Mouse (Mus musculus) heart, adult 2 months (tissue): Measurements from ENCODE around the gene Zfp354b. TPM values are rescaled to one million over a fixed set of nuclear protein-coding genes. Genes with fewer than 3 reads are reported as not detected.

Experiments
- DNase-seq, 2 experiments: peaks; one replicate each; pipeline ENCODE4 v3.0.0; 2021
- H3K27ac ChIP-seq: fragments of 200-600 bp; 2 replicates; pipeline ENCODE4 v1.8.1; 2022
- H3K27me3 ChIP-seq: fragments of 200-500 bp; 2 replicates; pipeline ENCODE4 v1.6.1; 2012; ENCODE audit warnings: mild to moderate bottlenecking, low read length, inconsistent platforms, mixed read lengths; ENCODE audit not compliant: control insufficient read depth, insufficient read depth
- H3K36me3 ChIP-seq: fragments of 200-500 bp; 2 replicates; pipeline ENCODE4 v1.6.1; 2012; ENCODE audit warnings: low read length, inconsistent platforms; ENCODE audit not compliant: control insufficient read depth, insufficient read depth
- H3K4me1 ChIP-seq: fragments of 200-500 bp; 2 replicates; pipeline ENCODE4 v1.6.1; 2011; ENCODE audit warnings: low read length; ENCODE audit not compliant: control insufficient read depth, insufficient read depth
- H3K4me3 ChIP-seq: fragments of 200-600 bp; 2 replicates; pipeline ENCODE4 v1.8.1; 2022
- H3K79me2 ChIP-seq: fragments of 200-500 bp; replicated peaks from 2 replicates; pipeline ENCODE4 v1.6.1; 2012; ENCODE audit warnings: mild to moderate bottlenecking, inconsistent platforms, low read length, moderate library complexity, mixed read lengths; ENCODE audit not compliant: control insufficient read depth, insufficient read depth
- H3K9ac ChIP-seq: fragments of 200-500 bp; 2 replicates; pipeline ENCODE4 v1.6.1; 2012; ENCODE audit warnings: low read depth, mild to moderate bottlenecking, control low read depth, inconsistent platforms, low read length, mixed read lengths
- CTCF ChIP-seq: fragments of 200-600 bp; IDR thresholded peaks from 2 replicates; pipeline ENCODE4 v1.8.1; 2022; ENCODE audit warnings: antibody characterized with exemption, mild to moderate bottlenecking, moderate library complexity
- EP300 ChIP-seq: fragments of 200-500 bp; IDR thresholded peaks from 2 replicates; pipeline ENCODE4 v1.6.1; 2011; ENCODE audit warnings: low read depth, low read length, control low read depth; ENCODE audit not compliant: insufficient read depth
- POLR2A ChIP-seq: fragments of 200-500 bp; IDR thresholded peaks from 2 replicates; pipeline ENCODE4 v1.6.1; 2011; ENCODE audit warnings: mild to moderate bottlenecking, low read depth, low read length, control low read depth; ENCODE audit not compliant: insufficient read depth
- WGBS: fragments of 180-500 bp; shearing (Covaris S2); methylation state at CpG from one replicate; pipeline ENCODE4 v1.1.7; 2018; 5-methylcytosine and 5-hydroxymethylcytosine counted together
- intact Hi-C: fragments of 180-260 bp; cut with DNase I; formaldehyde crosslinking; loops from one replicate; pipeline ENCODE4 v1.15.1; 2025
- polyA plus RNA-seq: library from polyadenylated mRNA; depleted of rRNA; stranded (reverse); fragments of >200 nt; gene quantifications from 2 replicates; pipeline ENCODE4 v1.2.3, GENCODE M21; 2012; rRNA removed
- total RNA-seq, 2 experiments: library from RNA; stranded (reverse); gene quantifications; 2 replicates each; pipeline ENCODE4 v1.2.3; 2021

Zfp354b gene
- total and polyA plus RNA-seq, 3 experiments = 0.45 to 1.3 (median 1.3) TPM

- no peaks in the 10 kb centered on the region for H3K36me3 ChIP-seq
- no peaks in the 10 kb centered on the region for H3K79me2 ChIP-seq
- H3K27me3 ChIP-seq = no peaks in the 10 kb centered on the region
- no peak overlapping the region for H3K27ac ChIP-seq
- no peak for TF ChIP-seq POLR2A
- TF ChIP-seq EP300 = no peak
- TF ChIP-seq CTCF = no peak
- intact Hi-C loops = no loop called here
- H3K9ac ChIP-seq = no peak overlapping the region
- no peak overlapping the region for H3K4me3 ChIP-seq
- 85% methylated on average over 3 of the region's 3 CpGs for WGBS
- DNase-seq = no peak
- H3K4me1 ChIP-seq = no peaks in the 10 kb centered on the region
Measured at GRCm38 (mm10) chr11:50878641-50879040, 52.8 kb downstream of the Zfp354b start.

Other genes with a start within 250 kb of the Zfp354b start
- 1 to 10 TPM; 2.9 to 4.1 TPM for gene Zfp354c, start 103.9 kb downstream of the Zfp354b start, total RNA-seq
- 0.70 and 2.2 TPM in 2 replicates for gene Zfp354c, start 103.9 kb downstream of the Zfp354b start, polyA plus RNA-seq
- 1 to 10 TPM; 1.4 to 1.7 TPM for gene Zfp879, start 90.1 kb downstream of the Zfp354b start, total RNA-seq
- gene Zfp879, start 90.1 kb downstream of the Zfp354b start, polyA plus RNA-seq = 0.37 and 0.53 TPM in 2 replicates
- under 1 TPM in 1 of 2 experiments, not detected in 1; 0.07 TPM for gene Grm6, start 80.9 kb downstream of the Zfp354b start, total RNA-seq
- gene Grm6, start 80.9 kb downstream of the Zfp354b start, polyA plus RNA-seq = 0.06 TPM in 1 of 2 replicates, not detected in the other
- gene Zfp454, start 44.0 kb downstream of the Zfp354b start, total RNA-seq = 1 to 10 TPM in 1 of 2 experiments, under 1 TPM in 1; 0.78 to 1.3 TPM
- gene Zfp454, start 44.0 kb downstream of the Zfp354b start, polyA plus RNA-seq = 0.27 and 1.5 TPM in 2 replicates
- gene Zfp2, start 15.5 kb downstream of the Zfp354b start, total RNA-seq = 1 to 10 TPM; 2.9 to 3.0 TPM
- 0.78 and 3.2 TPM in 2 replicates for gene Zfp2, start 15.5 kb downstream of the Zfp354b start, polyA plus RNA-seq
- gene 4933414I15Rik, start 12.1 kb upstream of the Zfp354b start, total RNA-seq = not detected
- gene 4933414I15Rik, start 12.1 kb upstream of the Zfp354b start, polyA plus RNA-seq = not detected in 2 replicates
- not detected for gene Prop1, start 22.1 kb upstream of the Zfp354b start, total RNA-seq
- not detected in 2 replicates for gene Prop1, start 22.1 kb upstream of the Zfp354b start, polyA plus RNA-seq
- not detected for gene Olfr1378, start 34.9 kb upstream of the Zfp354b start, total RNA-seq
- not detected in 2 replicates for gene Olfr1378, start 34.9 kb upstream of the Zfp354b start, polyA plus RNA-seq
- gene Olfr1377, start 50.3 kb upstream of the Zfp354b start, total RNA-seq = not detected
- not detected in 2 replicates for gene Olfr1377, start 50.3 kb upstream of the Zfp354b start, polyA plus RNA-seq
- not detected for gene Olfr51, start 72.0 kb upstream of the Zfp354b start, total RNA-seq
- gene Olfr51, start 72.0 kb upstream of the Zfp354b start, polyA plus RNA-seq = not detected in 2 replicates
- not detected for gene Olfr54, start 82.6 kb upstream of the Zfp354b start, total RNA-seq
- not detected in 2 replicates for gene Olfr54, start 82.6 kb upstream of the Zfp354b start, polyA plus RNA-seq
- not detected for gene Olfr1375, start 116.5 kb upstream of the Zfp354b start, total RNA-seq
- not detected in 2 replicates for gene Olfr1375, start 116.5 kb upstream of the Zfp354b start, polyA plus RNA-seq
- 1 to 10 TPM; 1.2 to 1.3 TPM for gene Zfp354a, start 127.6 kb upstream of the Zfp354b start, total RNA-seq
- gene Zfp354a, start 127.6 kb upstream of the Zfp354b start, polyA plus RNA-seq = 0.86 and 1.3 TPM in 2 replicates